Mouse (Mus musculus) kidney, postnatal 4 days (tissue): ENCODE measurements around the gene Myef2.
"Not testable (repeated sequence)": the region's sequence is repeated elsewhere in the genome, so short reads cannot be mapped to it uniquely, and the experiment has no call there.

Experiments used
- DNase-seq, 2 experiments: peaks; one replicate each; pipeline ENCODE4 v3.0.0; 2021; ENCODE audit warnings: mixed read lengths in 2 of 2

Myef2 gene

GRCm38 (mm10) chr2:125123477-125123852 lies at the start of gene Myef2:
Gene Myef2 (minus strand): TSS chr2:125123661.
- DNase-seq: peak; percentile 91 to 94

GRCm38 (mm10) chr2:125162012-125162470 lies 38.6 kb upstream of the Myef2 start:
- peak in 1 of 2 experiments; percentile 16 for DNase-seq

- peak; percentile 11 to 31 for DNase-seq
Measured at GRCm38 (mm10) chr2:125155504-125155903, 32.0 kb upstream of the Myef2 start.

GRCm38 (mm10) chr2:125154294-125154693 lies 30.8 kb upstream of the Myef2 start:
- DNase-seq: no peak

GRCm38 (mm10) chr2:125152388-125152787 lies 28.9 kb upstream of the Myef2 start, which contains the start of gene Slc12a1:
Gene Slc12a1 (plus strand): TSS chr2:125152505.
- no peak for DNase-seq

GRCm38 (mm10) chr2:125142336-125142735 lies 18.9 kb upstream of the Myef2 start:
- no peak for DNase-seq

GRCm38 (mm10) chr2:125136846-125137245 lies 13.4 kb upstream of the Myef2 start:
- no peak for DNase-seq

GRCm38 (mm10) chr2:125135903-125136811 lies 12.7 kb upstream of the Myef2 start, which contains the start of gene Ctxn2:
Gene Ctxn2 (plus strand): TSS chr2:125136692.
- DNase-seq: peak; percentile 94 to 96

GRCm38 (mm10) chr2:125134113-125134512 lies 10.7 kb upstream of the Myef2 start:
- no peak for DNase-seq

GRCm38 (mm10) chr2:125126792-125127191 lies 3.3 kb upstream of the Myef2 start:
- no peak for DNase-seq

- DNase-seq: no peak
Measured at GRCm38 (mm10) chr2:125125824-125126223, 2.4 kb upstream of the Myef2 start.

- DNase-seq: peak; percentile 53 to 69
Measured at GRCm38 (mm10) chr2:125122624-125123476, 611 bp downstream of the Myef2 start.

- DNase-seq: no peak
Measured at GRCm38 (mm10) chr2:125122288-125122623, 1.2 kb downstream of the Myef2 start.

GRCm38 (mm10) chr2:125119381-125120110 lies 3.9 kb downstream of the Myef2 start:
- no peak for DNase-seq

- DNase-seq: not testable (repeated sequence)
Measured at GRCm38 (mm10) chr2:125106536-125106935, 16.9 kb downstream of the Myef2 start.

GRCm38 (mm10) chr2:125104491-125104890 lies 19.0 kb downstream of the Myef2 start:
- peak in 1 of 2 experiments; percentile 7 for DNase-seq

- DNase-seq: not testable (repeated sequence)
Measured at GRCm38 (mm10) chr2:125092123-125092522, 31.3 kb downstream of the Myef2 start.

- no peak for DNase-seq
Measured at GRCm38 (mm10) chr2:125088757-125089156, 34.7 kb downstream of the Myef2 start.

GRCm38 (mm10) chr2:125083879-125084278 lies 39.6 kb downstream of the Myef2 start:
- peak; percentile 37 to 57 for DNase-seq

- DNase-seq: no peak
Measured at GRCm38 (mm10) chr2:125073056-125073780, 50.2 kb downstream of the Myef2 start.

- no peak for DNase-seq
Measured at GRCm38 (mm10) chr2:125068696-125069095, 54.8 kb downstream of the Myef2 start.

GRCm38 (mm10) chr2:125067894-125068293 lies 55.6 kb downstream of the Myef2 start, which contains the start of gene Slc24a5:
Gene Slc24a5 (plus strand): TSS chr2:125068124.
- DNase-seq: peak; percentile 30 to 42
